Mouse (Mus musculus) lung, postnatal 0 days (tissue): Measurements from ENCODE around the gene Nedd9. TPM values are rescaled to one million over a fixed set of nuclear protein-coding genes. Genes with fewer than 3 reads are reported as not detected.

Source experiments
- ATAC-seq: fragments of 200-750 bp; cut with Nextera tagmentation; 2 replicates; pipeline ENCODE4 v1.8.0; 2017; ENCODE audit warnings: moderate library complexity
- DNase-seq: peaks from one replicate; pipeline ENCODE4 v3.0.0-alpha.2; 2016; ENCODE audit warnings: low spot score
- H3K27ac ChIP-seq: fragments of 300-500 bp; sonication (generic); 2 replicates; pipeline ENCODE4 v1.5.1; 2014; ENCODE audit warnings: antibody characterized with exemption, mild to moderate bottlenecking, low read length, mixed read lengths
- H3K27me3 ChIP-seq: fragments of 300-500 bp; sonication (generic); replicated peaks from 2 replicates; pipeline ENCODE4 v1.6.1; 2014; ENCODE audit warnings: low read length, mixed read lengths; ENCODE audit not compliant: insufficient read depth
- H3K36me3 ChIP-seq: fragments of 300-500 bp; sonication (generic); 2 replicates; pipeline ENCODE4 v1.6.1; 2014; ENCODE audit warnings: low read length, mixed read lengths; ENCODE audit not compliant: insufficient read depth
- H3K4me1 ChIP-seq: fragments of 300-500 bp; sonication (generic); 2 replicates; pipeline ENCODE4 v1.6.1; 2014; ENCODE audit warnings: antibody characterized with exemption, low read depth, low read length, mixed read lengths; ENCODE audit not compliant: insufficient read depth
- H3K4me2 ChIP-seq: fragments of 300-500 bp; sonication (generic); replicated peaks from 2 replicates; pipeline ENCODE4 v1.6.1; 2014; ENCODE audit warnings: low read depth, mild to moderate bottlenecking, low read length, moderate library complexity, mixed read lengths
- H3K4me3 ChIP-seq: fragments of 300-500 bp; sonication (generic); 2 replicates; pipeline ENCODE4 v1.5.1; 2014; ENCODE audit warnings: low read depth, low read length
- H3K9ac ChIP-seq: fragments of 300-500 bp; sonication (generic); replicated peaks from 2 replicates; pipeline ENCODE4 v1.6.1; 2014; ENCODE audit warnings: low read depth, mild to moderate bottlenecking
- H3K9me3 ChIP-seq: fragments of 300-500 bp; sonication (generic); 2 replicates; pipeline ENCODE4 v1.6.1; 2016; ENCODE audit warnings: low read length, mixed read lengths
- CTCF ChIP-seq: IDR thresholded peaks from 2 replicates; pipeline ENCODE4 v1.5.1; 2016; ENCODE audit warnings: antibody characterized with exemption, mild to moderate bottlenecking
- EP300 ChIP-seq: IDR thresholded peaks from 2 replicates; pipeline ENCODE4 v1.6.1; 2016; ENCODE audit warnings: antibody characterized with exemption, mild to moderate bottlenecking, control low read depth
- WGBS: fragments of 180-500 bp; shearing (Covaris S2); extraction: QIAGEN DNeasy Blood & Tissue Kit; methylation state at CpG from one replicate; pipeline ENCODE4 v1.1.7; 2014; 5-methylcytosine and 5-hydroxymethylcytosine counted together
- polyA plus RNA-seq: library from polyadenylated mRNA; unstranded; fragments of >200 nt; fragmentation: Nextera tagmentation; extraction: Ambion mirVana; gene quantifications from 2 replicates; pipeline ENCODE4 v1.2.1, GENCODE M21; 2015

The Nedd9 gene
- polyA plus RNA-seq, 1 experiment from 2014 or later, result 79.1 TPM

- Histone ChIP-seq H3K9me3 (no peaks in the 10 kb centered on the region), H3K4me1 (peaks cover 2% of the 10 kb centered on the region; the same call in 1 of the 2 replicates), H3K9ac (no peak overlapping the region), H3K4me2 (no peak overlapping the region), H3K27me3 (no peaks in the 10 kb centered on the region), H3K27ac (no peak overlapping the region), H3K36me3 (no peaks in the 10 kb centered on the region), H3K4me3 (no peak overlapping the region)
- 68% methylated on average over 13 of the region's 13 CpGs for WGBS
- DNase-seq, result no peak
- TF ChIP-seq EP300 (no peak), CTCF (no peak)
- ATAC-seq, result no peak
These were observed 68.8 kb downstream of the Nedd9 start for GRCm38 (mm10) chr13:41418198-41418869.

GRCm38 (mm10) chr13:41416065-41417016 is 70.8 kb downstream of the Nedd9 start:
- Histone ChIP-seq H3K27me3 (no peaks in the 10 kb centered on the region), H3K27ac (no peak overlapping the region), H3K4me1 (no peaks in the 10 kb centered on the region), H3K9ac (no peak overlapping the region), H3K36me3 (no peaks in the 10 kb centered on the region), H3K4me2 (no peak overlapping the region), H3K4me3 (no peak overlapping the region), H3K9me3 (no peaks in the 10 kb centered on the region)
- no peak for DNase-seq
- no peak for TF ChIP-seq CTCF
- ATAC-seq, result no peak
- 67% methylated on average over 11 of the region's 11 CpGs for WGBS

GRCm38 (mm10) chr13:41410191-41411074 is 76.7 kb downstream of the Nedd9 start:
- Histone ChIP-seq H3K27ac (no peak overlapping the region), H3K36me3 (no peaks in the 10 kb centered on the region), H3K27me3 (no peaks in the 10 kb centered on the region), H3K4me3 (no peak overlapping the region), H3K4me1 (no peaks in the 10 kb centered on the region), H3K9me3 (no peaks in the 10 kb centered on the region), H3K9ac (no peak overlapping the region), H3K4me2 (no peak overlapping the region)
- peak; percentile 77 for ATAC-seq
- WGBS, result 52% methylated on average over 13 of the region's 13 CpGs
- TF ChIP-seq CTCF (no peak), EP300 (no peak)
- peak; percentile 38 for DNase-seq

GRCm38 (mm10) chr13:41409291-41409690 is 77.9 kb downstream of the Nedd9 start:
- 87% methylated on average over 3 of the region's 3 CpGs for WGBS
- no peak for TF ChIP-seq EP300
- TF ChIP-seq CTCF, result no peak
- H3K4me1 ChIP-seq, result no peaks in the 10 kb centered on the region
- no peaks in the 10 kb centered on the region for H3K9me3 ChIP-seq
- ATAC-seq (no peak), DNase-seq (no peak)
- no peaks in the 10 kb centered on the region for H3K36me3 ChIP-seq
- H3K4me2 ChIP-seq, result no peak overlapping the region
- H3K27me3 ChIP-seq, result no peaks in the 10 kb centered on the region
- no peak overlapping the region for H3K9ac ChIP-seq
- H3K27ac ChIP-seq, result no peak overlapping the region
- H3K4me3 ChIP-seq, result no peak overlapping the region

GRCm38 (mm10) chr13:41408374-41408952 is 78.7 kb downstream of the Nedd9 start:
- TF ChIP-seq CTCF, result no peak
- WGBS, result 71% methylated on average over 10 of the region's 10 CpGs

More at GRCm38 (mm10) chr13:41408374-41408952, 78.7 kb downstream of the Nedd9 start:
- no peaks in the 10 kb centered on the region for H3K9me3 ChIP-seq
- ATAC-seq (no peak), DNase-seq (no peak)
- H3K36me3 ChIP-seq, result no peaks in the 10 kb centered on the region
- H3K27me3 ChIP-seq, result no peaks in the 10 kb centered on the region
- no peak overlapping the region for H3K4me2 ChIP-seq
- no peaks in the 10 kb centered on the region for H3K4me1 ChIP-seq
- no peak overlapping the region for H3K9ac ChIP-seq
- no peak overlapping the region for H3K27ac ChIP-seq
- no peak overlapping the region for H3K4me3 ChIP-seq
